Mouse (Mus musculus): ENCODE data around the gene Sult4a1. TPM values are rescaled to one million over a fixed set of nuclear protein-coding genes. Genes with fewer than 3 reads are reported as not detected.
A peak's percentile ranks its signal among the peaks of the same experiment; 100 is the strongest.

The Sult4a1 gene
- total RNA-seq (2021) (under 1 TPM in 1 of 2 experiments, not detected in 1; 0.20 TPM), polyA plus RNA-seq (2012; rRNA removed) (0.86 and 0.91 TPM in 2 replicates)
- long read RNA-seq, partial matches to known transcripts, result 0 of 1 reads
- long read RNA-seq, other reads (novel, unspliced or antisense), result 0 of 1 reads

DNA sequence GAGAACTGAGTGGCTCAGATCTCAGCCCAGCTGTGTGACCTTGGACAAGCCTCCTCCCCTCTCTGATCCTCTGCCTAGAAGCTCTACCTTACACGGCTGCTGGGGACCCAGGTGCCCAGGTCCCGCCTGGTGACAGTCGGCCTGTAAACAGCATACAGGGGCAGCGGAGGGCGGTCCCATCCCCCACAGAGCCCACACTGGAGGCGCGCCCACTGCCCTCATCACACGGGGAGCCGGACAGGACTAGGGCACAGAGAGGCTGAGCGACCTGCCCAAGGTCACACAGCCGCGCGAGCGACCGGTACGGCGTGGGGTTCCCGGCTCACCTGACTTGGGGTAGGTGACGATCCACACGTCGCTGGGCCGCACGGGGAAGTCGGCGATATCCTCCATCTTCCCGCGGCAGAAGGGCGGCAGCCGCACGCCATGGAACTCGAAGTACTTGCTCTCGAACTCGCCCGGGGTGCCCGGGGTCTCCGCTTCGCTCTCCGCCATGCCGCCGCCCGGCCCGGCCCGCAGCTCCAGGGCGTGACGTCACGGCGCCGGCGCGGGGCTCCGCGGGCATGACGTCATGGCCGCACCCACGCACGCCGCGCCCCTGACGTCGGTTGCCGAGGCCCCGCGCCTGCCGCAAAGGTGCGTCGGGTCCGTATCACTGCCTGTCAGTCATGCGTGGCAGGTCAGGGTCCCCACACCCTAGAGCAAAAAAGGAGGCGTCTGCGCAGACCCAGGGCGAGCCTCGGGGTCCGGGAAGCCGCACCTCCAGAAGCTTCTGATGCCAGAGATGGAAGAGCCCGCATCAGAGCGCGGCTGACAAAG is at the start of gene Sult4a1:
TSS of gene Sult4a1 (minus strand) at position 650 of the 819 bp plus-strand sequence.
- TF ChIP-seq CTCF (IDR thresholded peaks at IDR 0.05), result no peak
- no peak for TF ChIP-seq EP300 (IDR thresholded peaks at IDR 0.05; ENCODE audit: insufficient read depth, low read depth, low read length)
- TF ChIP-seq POLR2A (IDR thresholded peaks at IDR 0.05; ENCODE audit: insufficient read depth, low read depth, low read length), result no peak
- Histone ChIP-seq H3K4me3 (peak within 1 kb of the TSS; percentile 28), H3K4me1 (ENCODE audit: control insufficient read depth, insufficient read depth, low read length) (no peaks in the 10 kb centered on the region), H3K27ac (no peak within 1 kb of the TSS), H3K27me3 (ENCODE audit: control insufficient read depth, insufficient read depth, low read length) (peaks cover 8% of the 10 kb centered on the region), H3K9ac (ENCODE audit: low read depth, low read length) (no peak within 1 kb of the TSS), H3K79me2 (replicated peaks; ENCODE audit: control insufficient read depth, insufficient read depth, low read length) (no peaks in the 10 kb centered on the region), H3K36me3 (ENCODE audit: control insufficient read depth, insufficient read depth, low read length) (no peaks in the 10 kb centered on the region)
- intact Hi-C loops (cut with DNase I), result no loop called here
- WGBS, result 2% methylated on average over 77 of the region's 77 CpGs
- no peak for DNase-seq

DNA sequence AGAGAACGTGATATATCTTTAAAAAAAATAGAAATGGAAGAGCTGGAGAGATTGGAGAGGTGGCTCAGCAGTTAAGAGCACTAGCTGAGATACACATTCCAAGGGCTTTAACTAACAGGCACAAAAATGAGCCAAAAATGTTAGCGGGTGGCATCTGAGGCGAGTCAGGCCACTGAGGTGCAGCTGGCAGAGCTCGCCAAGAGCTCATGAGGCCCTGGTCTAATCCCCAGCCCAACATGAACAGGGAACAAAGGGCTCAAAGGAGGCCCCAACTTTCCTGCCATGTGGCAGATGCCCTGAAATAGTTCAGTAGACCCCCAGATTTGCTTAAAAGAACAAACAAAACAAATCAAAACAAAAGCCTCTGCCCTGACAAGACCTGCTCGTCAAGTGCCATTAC is 35.4 kb upstream of the Sult4a1 start:
- intact Hi-C loops (cut with DNase I), result no loop called here
- DNase-seq, result no peak
- Histone ChIP-seq H3K79me2 (replicated peaks; ENCODE audit: control insufficient read depth, insufficient read depth, low read length) (no peaks in the 10 kb centered on the region), H3K4me3 (no peak overlapping the region), H3K36me3 (ENCODE audit: control insufficient read depth, insufficient read depth, low read length) (no peaks in the 10 kb centered on the region), H3K4me1 (ENCODE audit: control insufficient read depth, insufficient read depth, low read length) (no peaks in the 10 kb centered on the region), H3K9ac (ENCODE audit: low read depth, low read length) (no peak overlapping the region), H3K27me3 (ENCODE audit: control insufficient read depth, insufficient read depth, low read length) (no peaks in the 10 kb centered on the region), H3K27ac (no peak overlapping the region)
- 56% methylated on average over 5 of the region's 5 CpGs for WGBS
- TF ChIP-seq CTCF (IDR thresholded peaks at IDR 0.05) (no peak), EP300 (IDR thresholded peaks at IDR 0.05; ENCODE audit: insufficient read depth, low read depth, low read length) (no peak)

DNA sequence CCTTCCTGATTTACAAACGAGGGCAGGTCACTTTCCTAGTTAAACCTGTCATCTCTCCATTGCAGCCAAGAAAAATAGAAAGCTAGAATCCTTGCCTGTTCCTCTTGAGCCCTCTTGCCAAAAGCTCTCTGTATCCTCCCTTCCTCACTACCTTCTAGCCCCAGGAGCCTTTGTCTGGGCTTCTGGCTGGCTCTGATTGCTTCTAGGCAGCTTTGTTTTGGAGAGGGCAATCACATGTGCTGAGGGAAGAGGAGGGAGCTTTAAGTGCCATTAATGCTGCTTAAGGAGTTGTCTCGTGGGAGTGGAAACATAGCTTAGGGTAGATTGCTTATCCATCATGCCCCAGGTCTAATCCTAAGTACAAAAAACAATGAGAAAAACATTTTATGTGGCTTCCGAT is 34.6 kb upstream of the Sult4a1 start:
- Histone ChIP-seq H3K9ac (ENCODE audit: low read depth, low read length) (no peak overlapping the region), H3K79me2 (replicated peaks; ENCODE audit: control insufficient read depth, insufficient read depth, low read length) (no peaks in the 10 kb centered on the region), H3K36me3 (ENCODE audit: control insufficient read depth, insufficient read depth, low read length) (no peaks in the 10 kb centered on the region), H3K27ac (no peak overlapping the region), H3K4me3 (no peak overlapping the region), H3K4me1 (ENCODE audit: control insufficient read depth, insufficient read depth, low read length) (no peaks in the 10 kb centered on the region), H3K27me3 (ENCODE audit: control insufficient read depth, insufficient read depth, low read length) (no peaks in the 10 kb centered on the region)
- TF ChIP-seq POLR2A (IDR thresholded peaks at IDR 0.05; ENCODE audit: insufficient read depth, low read depth, low read length), result no peak
- TF ChIP-seq EP300 (IDR thresholded peaks at IDR 0.05; ENCODE audit: insufficient read depth, low read depth, low read length), result no peak
- TF ChIP-seq CTCF (IDR thresholded peaks at IDR 0.05), result no peak
- intact Hi-C loops (cut with DNase I), result no loop called here
- DNase-seq, result no peak
- 46% methylated on average over 3 of the region's 3 CpGs for WGBS

DNA sequence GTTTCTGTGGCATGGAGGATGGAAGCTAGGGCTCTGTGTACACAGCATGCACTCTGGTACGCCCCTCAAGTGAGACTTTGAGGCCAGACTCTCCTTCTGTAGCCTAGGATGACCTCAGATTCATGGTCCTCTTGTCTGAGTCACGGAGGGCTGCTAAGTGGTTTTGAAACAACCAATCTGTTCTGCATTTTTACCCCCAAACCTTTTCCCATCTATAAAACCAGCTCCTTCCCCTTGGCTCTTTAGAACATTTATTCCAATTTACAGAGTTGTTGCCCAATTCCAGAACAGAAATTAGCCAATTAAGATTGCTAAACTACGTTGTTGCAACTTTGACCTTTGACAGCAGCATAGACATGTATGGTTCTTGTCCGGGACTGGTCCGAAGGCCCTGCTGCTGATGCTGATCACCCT is 34.0 kb upstream of the Sult4a1 start:
- H3K79me2 ChIP-seq (replicated peaks; ENCODE audit: control insufficient read depth, insufficient read depth, low read length), result no peaks in the 10 kb centered on the region
- no peak for DNase-seq
- intact Hi-C loops (cut with DNase I), result no loop called here
- H3K9ac ChIP-seq (ENCODE audit: low read depth, low read length), result no peak overlapping the region
- H3K27me3 ChIP-seq (ENCODE audit: control insufficient read depth, insufficient read depth, low read length), result no peaks in the 10 kb centered on the region
- no peaks in the 10 kb centered on the region for H3K36me3 ChIP-seq (ENCODE audit: control insufficient read depth, insufficient read depth, low read length)
- H3K27ac ChIP-seq, result no peak overlapping the region
- H3K4me1 ChIP-seq (ENCODE audit: control insufficient read depth, insufficient read depth, low read length), result no peaks in the 10 kb centered on the region
- WGBS, result 81% methylated on average over 5 of the region's 5 CpGs
- no peak overlapping the region for H3K4me3 ChIP-seq
- TF ChIP-seq EP300 (IDR thresholded peaks at IDR 0.05; ENCODE audit: insufficient read depth, low read depth, low read length) (no peak), CTCF (IDR thresholded peaks at IDR 0.05) (no peak)

DNA sequence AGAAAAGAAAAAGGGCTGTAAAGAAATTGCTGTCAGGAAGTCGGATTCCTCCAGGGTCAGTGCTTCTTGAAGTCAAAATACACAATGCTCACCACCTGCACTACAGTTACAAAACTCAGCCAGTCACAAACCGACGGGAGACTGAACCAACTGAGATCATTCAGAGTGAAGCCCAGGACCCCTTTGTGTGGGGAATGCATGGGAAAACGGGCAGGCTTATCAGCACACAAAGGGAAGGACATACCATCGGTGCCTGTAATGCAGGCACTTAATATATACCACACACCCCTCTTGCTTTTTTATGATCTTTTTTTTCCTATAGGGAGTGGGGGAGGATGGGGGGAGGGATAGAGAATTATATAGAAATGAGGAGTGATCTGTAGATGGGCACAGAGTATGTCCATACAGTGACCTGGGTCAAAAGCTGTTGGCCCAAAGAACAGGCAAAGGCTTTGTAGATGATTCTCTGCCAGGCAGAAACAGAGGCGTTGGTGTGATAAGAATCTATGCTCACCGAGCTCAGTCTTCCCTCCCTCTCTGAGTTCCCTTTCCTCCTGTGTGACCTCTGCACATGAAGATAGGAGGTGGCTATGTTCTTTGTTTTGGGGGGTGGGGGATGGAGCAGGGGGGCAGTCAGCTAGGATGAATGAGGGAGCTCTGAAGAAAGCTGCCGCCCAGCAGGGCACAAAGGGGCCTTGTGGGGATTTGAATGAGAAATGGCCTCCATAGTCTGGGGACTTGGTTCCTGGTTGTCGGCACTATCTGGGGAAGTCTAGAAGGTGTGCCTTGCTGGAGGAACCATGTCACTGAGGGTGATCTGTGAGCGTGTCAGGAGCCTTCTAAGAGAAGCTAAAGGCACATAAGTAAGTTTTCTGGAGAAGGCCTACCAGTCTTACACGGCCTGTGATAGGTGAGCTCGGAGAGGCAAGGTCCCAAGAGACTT is 31.2 kb upstream of the Sult4a1 start:
- no peaks in the 10 kb centered on the region for H3K79me2 ChIP-seq (replicated peaks; ENCODE audit: control insufficient read depth, insufficient read depth, low read length)
- H3K27me3 ChIP-seq (ENCODE audit: control insufficient read depth, insufficient read depth, low read length), result no peaks in the 10 kb centered on the region
- no peak overlapping the region for H3K9ac ChIP-seq (ENCODE audit: low read depth, low read length)
- no peaks in the 10 kb centered on the region for H3K36me3 ChIP-seq (ENCODE audit: control insufficient read depth, insufficient read depth, low read length)
- intact Hi-C loops (cut with DNase I), result no loop called here
- WGBS, result 42% methylated on average over 12 of the region's 12 CpGs
- DNase-seq, result no peak
- TF ChIP-seq POLR2A (IDR thresholded peaks at IDR 0.05; ENCODE audit: insufficient read depth, low read depth, low read length), result no peak
- H3K27ac ChIP-seq, result no peak overlapping the region
- peaks cover 6% of the 10 kb centered on the region for H3K4me1 ChIP-seq (ENCODE audit: control insufficient read depth, insufficient read depth, low read length)
- H3K4me3 ChIP-seq, result no peak overlapping the region

DNA sequence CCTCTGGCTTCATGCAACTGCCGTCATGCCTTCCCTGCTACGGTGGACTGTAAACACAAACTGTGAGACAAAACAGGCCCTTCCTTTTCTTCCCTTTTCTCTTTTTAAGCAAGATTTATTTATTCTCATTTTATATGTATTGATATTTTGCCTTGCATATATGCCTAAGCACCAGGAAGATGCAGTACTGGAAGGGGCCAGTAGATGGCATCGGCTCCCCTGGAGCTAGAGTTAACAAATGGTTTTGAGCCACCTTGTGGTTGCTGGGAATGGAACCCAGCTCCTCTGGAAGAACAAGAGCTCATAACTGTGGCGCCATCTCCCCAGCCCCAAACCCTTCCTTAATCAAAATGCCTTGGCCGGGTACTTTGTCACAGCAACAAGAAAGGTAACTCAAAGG is 29.9 kb upstream of the Sult4a1 start:
- intact Hi-C loops (cut with DNase I), result no loop called here
- 85% methylated on average over 5 of the region's 5 CpGs for WGBS
- DNase-seq, result peak in 1 of 2 experiments; percentile 27
- H3K27ac ChIP-seq, result no peak overlapping the region
- TF ChIP-seq CTCF (IDR thresholded peaks at IDR 0.05) (peak; percentile 69), EP300 (IDR thresholded peaks at IDR 0.05; ENCODE audit: insufficient read depth, low read depth, low read length) (no peak)
- no peaks in the 10 kb centered on the region for H3K36me3 ChIP-seq (ENCODE audit: control insufficient read depth, insufficient read depth, low read length)
- H3K79me2 ChIP-seq (replicated peaks; ENCODE audit: control insufficient read depth, insufficient read depth, low read length), result no peaks in the 10 kb centered on the region
- no peak overlapping the region for H3K4me3 ChIP-seq
- peaks cover 6% of the 10 kb centered on the region for H3K4me1 ChIP-seq (ENCODE audit: control insufficient read depth, insufficient read depth, low read length)
- no peaks in the 10 kb centered on the region for H3K27me3 ChIP-seq (ENCODE audit: control insufficient read depth, insufficient read depth, low read length)
- H3K9ac ChIP-seq (ENCODE audit: low read depth, low read length), result no peak overlapping the region

Measured in heart, adult 2 months (tissue).